Mouse (Mus musculus): Measurements from ENCODE around the gene Mcm8. TPM values are rescaled to one million over a fixed set of nuclear protein-coding genes. Genes with fewer than 3 reads are reported as not detected.

Mcm8 gene
- polyA plus RNA-seq, 1 experiment = 1.6 TPM

DNA sequence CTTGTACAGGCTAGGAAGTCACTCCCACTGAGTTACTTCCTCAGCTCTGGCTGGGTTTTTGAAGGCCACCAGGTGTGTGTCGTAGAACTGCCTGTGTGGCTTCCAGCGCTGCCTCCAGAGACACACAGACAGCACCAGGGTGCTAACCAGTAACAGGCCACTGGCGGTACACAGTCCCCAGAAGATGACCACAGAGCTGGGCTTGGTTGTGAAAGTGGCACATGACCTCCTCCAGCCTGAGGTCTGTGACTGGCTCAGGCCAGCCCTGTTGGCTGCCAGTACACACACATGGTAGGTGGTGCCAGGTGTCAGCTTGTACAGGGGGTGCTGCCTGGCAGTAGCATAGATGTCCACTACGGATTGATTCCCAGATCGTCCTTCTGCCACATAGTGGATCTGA is 53.7 kb downstream of the Mcm8 start:
- Histone ChIP-seq H3K36me3 (replicated peaks; ENCODE audit: low read length) (peaks cover 21% of the 10 kb centered on the region), H3K4me3 (replicated peaks) (peak overlapping the region; percentile 28), H3K4me1 (peaks cover 58% of the 10 kb centered on the region), H3K9me3 (peaks cover under 1% of the 10 kb centered on the region; the same call in 1 of the 2 replicates), H3K27me3 (replicated peaks) (peaks cover 2% of the 10 kb centered on the region)
- TF ChIP-seq FLI1 (IDR thresholded peaks at IDR 0.05; ENCODE audit: low read length) (no peak), GATA1 (IDR thresholded peaks at IDR 0.05; ENCODE audit: borderline replicate concordance, low read length) (no peak)

DNA sequence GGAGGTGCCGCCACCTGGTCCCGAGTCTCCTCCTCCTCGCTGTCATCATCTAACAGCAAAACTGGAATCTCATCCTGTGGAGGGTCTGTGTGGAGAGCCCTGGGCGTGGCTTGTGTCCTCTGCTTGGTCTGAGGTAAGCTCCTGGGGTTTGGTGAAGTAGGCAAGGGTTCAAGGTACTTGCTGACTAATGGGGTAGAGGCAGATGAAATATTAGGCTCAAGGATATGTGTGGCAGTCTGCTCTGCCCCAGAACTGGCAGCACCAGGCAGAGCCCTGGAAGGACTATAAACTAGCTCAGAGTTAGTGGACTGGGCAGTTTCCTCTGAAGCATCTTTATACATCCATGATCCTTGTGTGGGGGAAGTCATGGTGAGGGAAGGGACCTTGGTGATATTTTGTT is 54.3 kb downstream of the Mcm8 start:
- Histone ChIP-seq H3K36me3 (replicated peaks; ENCODE audit: low read length) (peaks cover 16% of the 10 kb centered on the region), H3K27me3 (replicated peaks) (peaks cover 5% of the 10 kb centered on the region), H3K4me3 (replicated peaks) (no peak overlapping the region), H3K4me1 (peaks cover 61% of the 10 kb centered on the region), H3K9me3 (peaks cover 6% of the 10 kb centered on the region)
- TF ChIP-seq GATA1 (IDR thresholded peaks at IDR 0.05; ENCODE audit: borderline replicate concordance, low read length) = no peak
- TF ChIP-seq FLI1 (IDR thresholded peaks at IDR 0.05; ENCODE audit: low read length) = no peak

DNA sequence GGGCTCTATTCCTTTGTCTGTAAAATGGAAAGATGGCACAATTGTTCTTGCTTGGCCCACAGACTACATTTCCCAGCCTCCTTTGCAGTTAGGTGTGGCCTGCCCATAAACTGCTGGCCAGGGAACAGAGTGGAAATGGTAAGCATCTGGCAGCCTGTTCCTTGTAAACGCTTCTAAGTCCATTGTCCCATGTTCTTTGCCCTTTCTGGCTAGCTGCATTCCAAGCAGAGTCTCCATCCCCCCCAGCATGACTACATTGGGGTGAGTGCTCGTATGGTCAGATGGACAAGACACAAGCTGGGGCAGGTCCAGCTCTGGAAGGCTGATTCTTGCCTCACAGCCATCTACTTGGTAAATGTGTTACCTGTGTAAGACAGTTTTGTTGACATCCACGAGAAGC is 55.7 kb downstream of the Mcm8 start:
- H3K9me3 ChIP-seq = peaks cover 9% of the 10 kb centered on the region
- H3K36me3 ChIP-seq (replicated peaks; ENCODE audit: low read length) = peaks cover 4% of the 10 kb centered on the region
- H3K4me1 ChIP-seq = peaks cover 71% of the 10 kb centered on the region
- no peak overlapping the region for H3K4me3 ChIP-seq (replicated peaks)
- no peak for TF ChIP-seq FLI1 (IDR thresholded peaks at IDR 0.05; ENCODE audit: low read length)
- no peak for TF ChIP-seq GATA1 (IDR thresholded peaks at IDR 0.05; ENCODE audit: borderline replicate concordance, low read length)
- peaks cover 18% of the 10 kb centered on the region for H3K27me3 ChIP-seq (replicated peaks)

DNA sequence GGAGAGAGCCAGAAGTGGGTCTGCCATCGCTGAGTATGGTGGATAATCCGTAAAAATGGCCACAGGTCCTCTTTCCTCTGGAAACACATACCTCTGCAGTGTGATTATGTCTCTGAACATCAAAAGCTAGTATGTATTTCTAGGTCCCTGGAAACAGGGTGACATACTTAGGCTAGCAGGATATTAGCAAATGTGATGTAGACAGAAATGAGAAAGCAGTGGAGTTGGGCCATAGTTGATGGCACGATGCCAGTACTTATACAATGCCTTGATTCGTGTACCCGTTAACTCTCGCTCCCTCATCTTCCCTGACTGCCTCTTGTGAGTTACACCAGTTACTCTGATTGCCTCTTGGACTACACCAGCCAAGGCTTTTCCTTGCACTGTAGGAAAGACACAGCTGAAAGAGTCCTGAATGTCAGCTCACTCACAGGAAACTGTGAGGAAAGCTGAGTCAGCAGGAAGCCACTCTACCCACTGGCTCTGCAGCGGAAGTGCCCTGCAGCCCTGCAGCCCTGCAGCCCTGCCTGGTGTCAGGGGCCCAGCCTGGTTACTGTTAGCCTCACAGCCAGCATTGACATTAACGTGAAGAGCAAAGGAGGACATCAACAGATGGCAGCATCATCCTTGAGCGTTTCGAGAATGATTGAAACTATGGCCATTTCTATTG is 57.9 kb downstream of the Mcm8 start:
- TF ChIP-seq FLI1 (IDR thresholded peaks at IDR 0.05; ENCODE audit: low read length) = 0 out of 2 replicates have a peak, but pooled peaks have one; percentile 44
- TF ChIP-seq GATA1 (IDR thresholded peaks at IDR 0.05; ENCODE audit: borderline replicate concordance, low read length) = no peak
- H3K9me3 ChIP-seq = peaks cover 9% of the 10 kb centered on the region

DNA sequence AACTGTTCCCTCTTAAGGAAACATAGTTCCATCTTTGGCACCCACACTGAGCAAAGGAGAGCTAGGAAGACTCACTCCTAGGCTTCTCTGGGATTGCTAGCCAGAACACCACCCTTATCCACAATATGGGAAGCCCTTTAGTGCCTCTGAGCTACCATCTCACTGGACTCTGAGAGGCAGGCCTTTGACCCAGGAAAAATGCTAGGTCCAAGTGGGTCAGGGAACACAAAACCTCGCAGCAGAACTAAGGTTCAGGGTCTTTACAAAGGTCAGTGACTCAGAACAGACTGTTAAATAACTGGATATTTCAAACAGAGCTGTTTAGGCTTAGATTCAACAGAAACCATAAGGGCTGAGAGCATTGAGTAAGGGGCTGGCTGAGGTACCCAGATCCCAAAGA is 61.0 kb downstream of the Mcm8 start:
- H3K36me3 ChIP-seq (replicated peaks; ENCODE audit: low read length) = no peaks in the 10 kb centered on the region
- H3K4me3 ChIP-seq (replicated peaks) = no peak overlapping the region
- peaks cover 63% of the 10 kb centered on the region for H3K4me1 ChIP-seq
- TF ChIP-seq GATA1 (IDR thresholded peaks at IDR 0.05; ENCODE audit: borderline replicate concordance, low read length) (no peak), FLI1 (IDR thresholded peaks at IDR 0.05; ENCODE audit: low read length) (no peak)
- peaks cover 9% of the 10 kb centered on the region for H3K9me3 ChIP-seq
- peaks cover 69% of the 10 kb centered on the region for H3K27me3 ChIP-seq (replicated peaks)

More for the DNA sequence above, 57.9 kb downstream of the Mcm8 start:
- Histone ChIP-seq H3K4me3 (replicated peaks) (peak overlapping the region; percentile 86), H3K36me3 (replicated peaks; ENCODE audit: low read length) (no peaks in the 10 kb centered on the region), H3K4me1 (peaks cover 62% of the 10 kb centered on the region), H3K27me3 (replicated peaks) (peaks cover 39% of the 10 kb centered on the region)

DNA sequence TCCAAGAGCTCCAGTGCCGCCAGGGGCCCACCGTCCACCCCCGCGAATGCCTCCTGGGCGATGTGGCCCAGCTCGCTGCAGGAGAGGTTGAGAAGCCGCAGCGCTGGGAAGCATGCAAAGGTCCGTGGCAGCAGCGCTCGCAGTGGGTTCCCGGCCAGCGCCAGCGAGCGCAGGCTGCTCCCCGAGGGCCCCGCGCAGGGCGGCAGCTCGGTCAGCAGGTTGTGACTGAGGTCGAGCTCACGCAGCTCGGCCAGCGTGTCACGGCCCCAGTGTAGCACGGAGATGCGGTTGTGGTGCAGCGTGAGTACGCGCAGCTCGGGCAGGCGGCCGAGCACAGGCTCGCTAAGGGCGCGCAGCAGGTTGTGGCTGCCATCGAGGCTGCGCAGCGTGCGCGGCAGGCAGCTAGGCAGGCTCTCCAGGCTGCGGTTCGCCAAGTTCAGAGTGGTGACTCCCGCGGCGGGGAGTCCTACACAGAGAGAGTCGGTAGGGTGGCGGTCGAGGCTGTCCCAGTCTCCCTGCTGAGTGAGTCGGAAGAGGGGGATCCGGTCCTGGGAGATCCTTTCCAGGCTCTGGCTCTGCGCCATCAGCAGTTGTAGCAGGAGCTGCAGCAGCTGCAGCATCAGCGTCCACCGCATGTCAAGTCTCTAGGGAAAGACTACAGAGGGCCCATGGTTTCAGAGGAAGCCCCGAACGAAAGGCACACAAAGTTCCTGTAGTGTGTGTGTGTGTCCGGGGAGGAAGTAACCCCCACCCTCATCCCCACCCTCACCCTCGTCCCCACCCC is 63.5 kb downstream of the Mcm8 start:
- Histone ChIP-seq H3K36me3 (replicated peaks; ENCODE audit: low read length) (no peaks in the 10 kb centered on the region), H3K9me3 (peaks cover 9% of the 10 kb centered on the region), H3K4me1 (peaks cover 45% of the 10 kb centered on the region), H3K4me3 (replicated peaks) (peak overlapping the region; percentile 93), H3K27me3 (replicated peaks) (peaks cover 82% of the 10 kb centered on the region)
- TF ChIP-seq FLI1 (IDR thresholded peaks at IDR 0.05; ENCODE audit: low read length) (no peak), GATA1 (IDR thresholded peaks at IDR 0.05; ENCODE audit: borderline replicate concordance, low read length) (no peak)

DNA sequence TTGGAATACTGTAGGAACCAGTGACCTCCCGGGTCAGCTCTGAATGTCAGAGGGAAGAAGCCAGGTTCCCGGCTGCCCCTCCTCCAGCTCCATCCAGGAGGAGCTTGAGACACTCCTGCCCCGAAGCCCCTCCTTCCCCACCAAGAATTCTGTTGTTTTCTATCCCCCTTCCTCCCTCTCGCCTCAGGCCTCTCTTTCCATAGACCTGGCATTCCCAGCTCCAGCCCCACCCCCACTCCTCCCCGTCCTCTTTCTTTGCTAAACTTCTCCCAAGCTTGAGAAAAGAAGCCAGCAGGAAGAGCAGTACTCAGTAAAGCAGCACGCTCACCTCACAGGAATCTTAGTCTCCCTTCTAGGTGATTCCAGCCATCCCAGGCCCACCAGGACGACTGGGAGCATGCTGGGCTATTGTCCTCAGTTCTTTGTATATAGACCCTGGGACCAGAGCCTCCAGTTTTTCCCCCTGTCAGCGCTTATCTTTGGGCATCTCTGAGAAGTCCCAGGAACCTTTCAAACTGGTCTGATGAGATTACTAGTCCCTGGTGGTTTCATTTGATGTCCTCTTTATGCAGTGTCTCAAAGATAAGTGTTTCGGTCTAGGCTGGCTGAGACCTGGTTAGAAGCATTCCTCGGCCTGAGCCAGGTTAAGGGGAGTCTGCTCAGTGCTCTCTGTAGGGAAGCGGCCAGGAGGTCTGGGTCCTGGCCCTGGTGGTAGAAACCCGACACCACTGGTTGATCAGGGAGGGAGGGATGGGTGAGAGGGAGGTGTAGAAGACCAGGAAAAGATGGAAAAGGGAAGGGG is 65.1 kb downstream of the Mcm8 start, which contains the start of gene Lrrn4:
TSS of gene Lrrn4 (minus strand) at position 48 of the 802 bp plus-strand sequence.
- H3K27me3 ChIP-seq (replicated peaks) = peaks cover 79% of the 10 kb centered on the region
- no peaks in the 10 kb centered on the region for H3K36me3 ChIP-seq (replicated peaks; ENCODE audit: low read length)
- H3K4me3 ChIP-seq (replicated peaks) = peak within 1 kb of the TSS; percentile 93
- H3K9me3 ChIP-seq = no peaks in the 10 kb centered on the region
- TF ChIP-seq FLI1 (IDR thresholded peaks at IDR 0.05; ENCODE audit: low read length) = no peak
- TF ChIP-seq GATA1 (IDR thresholded peaks at IDR 0.05; ENCODE audit: borderline replicate concordance, low read length) = no peak
- peaks cover 32% of the 10 kb centered on the region for H3K4me1 ChIP-seq

DNA sequence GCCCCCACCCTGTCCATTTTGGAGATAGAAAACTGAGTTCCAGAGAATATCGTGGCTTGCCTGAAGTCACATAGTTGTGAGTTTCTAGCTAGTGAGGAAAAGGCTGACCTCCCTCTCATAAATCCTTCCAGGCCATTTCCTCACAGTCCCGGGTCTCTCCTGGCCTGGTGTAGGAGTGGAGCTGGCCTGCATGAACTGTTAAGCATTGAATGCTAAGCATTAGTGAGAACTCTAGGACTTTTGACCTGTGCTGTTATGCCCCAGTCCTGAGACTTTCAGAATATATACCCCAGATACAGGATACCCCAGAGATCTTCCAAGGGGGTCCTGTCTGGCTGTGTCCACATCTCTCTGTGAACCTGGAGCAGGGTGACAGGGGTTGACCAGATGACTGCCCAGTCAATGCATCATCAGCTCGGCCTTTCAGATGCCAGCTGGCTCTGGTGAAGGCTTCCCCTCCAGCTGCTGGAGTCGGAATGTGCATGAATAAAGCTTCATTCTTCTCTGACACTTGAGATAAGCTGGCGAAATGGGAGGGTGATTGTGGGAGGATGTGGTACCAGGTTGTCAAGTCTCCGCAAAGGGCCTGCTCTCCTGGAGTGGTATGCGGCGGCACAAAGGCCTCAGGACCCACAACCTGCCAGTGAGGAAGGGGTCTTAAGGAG is 68.5 kb downstream of the Mcm8 start:
- no peak for TF ChIP-seq GATA1 (IDR thresholded peaks at IDR 0.05; ENCODE audit: borderline replicate concordance, low read length)
- H3K27me3 ChIP-seq (replicated peaks) = peaks cover 46% of the 10 kb centered on the region
- H3K4me3 ChIP-seq (replicated peaks) = no peak overlapping the region
- H3K36me3 ChIP-seq (replicated peaks; ENCODE audit: low read length) = no peaks in the 10 kb centered on the region
- H3K4me1 ChIP-seq = peaks cover 16% of the 10 kb centered on the region
- no peaks in the 10 kb centered on the region for H3K9me3 ChIP-seq

DNA sequence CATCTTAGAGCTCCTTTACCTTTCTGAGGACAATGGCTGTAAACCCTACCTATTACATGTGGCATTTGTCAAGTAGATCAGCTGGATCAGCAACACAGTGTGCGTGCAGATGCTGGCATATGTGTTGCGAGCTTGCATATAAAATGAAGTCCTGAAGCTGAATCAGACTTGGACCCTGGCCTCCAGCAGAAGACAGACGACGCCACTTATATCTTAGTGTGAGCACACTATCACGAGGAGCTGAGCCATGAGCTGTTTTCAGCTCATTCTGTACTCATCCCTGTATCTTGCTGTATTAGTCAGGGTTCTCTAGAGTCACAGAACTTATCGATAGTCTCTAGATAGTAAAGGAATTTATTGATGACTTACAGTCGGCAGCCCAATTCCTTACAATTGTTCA is 69.4 kb downstream of the Mcm8 start:
- H3K4me3 ChIP-seq (replicated peaks) = no peak overlapping the region
- H3K27me3 ChIP-seq (replicated peaks) = peaks cover 37% of the 10 kb centered on the region
- H3K36me3 ChIP-seq (replicated peaks; ENCODE audit: low read length) = no peaks in the 10 kb centered on the region
- TF ChIP-seq GATA1 (IDR thresholded peaks at IDR 0.05; ENCODE audit: borderline replicate concordance, low read length) (no peak), FLI1 (IDR thresholded peaks at IDR 0.05; ENCODE audit: low read length) (no peak)
- H3K4me1 ChIP-seq = peaks cover 7% of the 10 kb centered on the region
- no peaks in the 10 kb centered on the region for H3K9me3 ChIP-seq

Other genes starting within 250 kb of the Mcm8 start
- gene Gpcpd1, start 228.4 kb upstream of the Mcm8 start, polyA plus RNA-seq (2012; ENCODE audit: insufficient read depth, low replicate concordance) = 0.64 and 5.3 TPM in 2 replicates
- gene Shld1, start 129.2 kb upstream of the Mcm8 start, polyA plus RNA-seq (2012; ENCODE audit: insufficient read depth, low replicate concordance) = not detected in 2 replicates
- gene Chgb, start 34.9 kb upstream of the Mcm8 start, polyA plus RNA-seq (2012; ENCODE audit: insufficient read depth, low replicate concordance) = 0.06 TPM in 1 of 2 replicates, not detected in the other
- gene Trmt6, start 86 bp upstream of the Mcm8 start, polyA plus RNA-seq (2012; ENCODE audit: insufficient read depth, low replicate concordance) = 2.6 and 3.4 TPM in 2 replicates
- gene Crls1, start 30.5 kb downstream of the Mcm8 start, polyA plus RNA-seq (2012; ENCODE audit: insufficient read depth, low replicate concordance) = 38.6 and 39.3 TPM in 2 replicates
- 0.07 TPM in 1 of 2 replicates, not detected in the other for gene Lrrn4, start 64.8 kb downstream of the Mcm8 start, polyA plus RNA-seq (2012; ENCODE audit: insufficient read depth, low replicate concordance)
- gene Fermt1, start 129.8 kb downstream of the Mcm8 start, polyA plus RNA-seq (2012; ENCODE audit: insufficient read depth, low replicate concordance) = not detected in 2 replicates

Data from megakaryocyte, embryonic 14.5 days (primary cell).